Mouse (Mus musculus): ENCODE results near the gene Ubl3. TPM values are rescaled to one million over a fixed set of nuclear protein-coding genes. Genes with fewer than 3 reads are reported as not detected.

Ubl3 gene
- polyA plus RNA-seq, 1 experiment from 2014 or later = 76.2 TPM

GRCm38 (mm10) chr5:148588987-148589386 lies 36.4 kb upstream of the Ubl3 start:
- DNase-seq (ENCODE audit: low spot score) (no peak), ATAC-seq (no peak)
- no peaks in the 10 kb centered on the region for H3K9me3 ChIP-seq (replicated peaks; ENCODE audit: control insufficient read depth, low read length)
- H3K27ac ChIP-seq (ENCODE audit: low read depth, low read length) = no peak overlapping the region
- H3K27me3 ChIP-seq (replicated peaks; ENCODE audit: control insufficient read depth, insufficient read depth, low read length) = no peaks in the 10 kb centered on the region
- no peak overlapping the region for H3K4me2 ChIP-seq (ENCODE audit: low read length)
- no peak overlapping the region for H3K4me3 ChIP-seq (ENCODE audit: low read depth, low read length)
- 86% methylated on average over 3 of the region's 3 CpGs for WGBS
- peaks cover 5% of the 10 kb centered on the region for H3K4me1 ChIP-seq (ENCODE audit: control insufficient read depth, insufficient read depth, low read length)
- no peaks in the 10 kb centered on the region for H3K36me3 ChIP-seq (ENCODE audit: control insufficient read depth, insufficient read depth, low read length)
- H3K9ac ChIP-seq (ENCODE audit: low read length) = no peak overlapping the region

GRCm38 (mm10) chr5:148588142-148588650 lies 35.6 kb upstream of the Ubl3 start:
- peak; percentile 36 for DNase-seq (ENCODE audit: low spot score)
- Histone ChIP-seq H3K27me3 (replicated peaks; ENCODE audit: control insufficient read depth, insufficient read depth, low read length) (no peaks in the 10 kb centered on the region), H3K27ac (ENCODE audit: low read depth, low read length) (no peak overlapping the region), H3K9me3 (replicated peaks; ENCODE audit: control insufficient read depth, low read length) (no peaks in the 10 kb centered on the region), H3K9ac (ENCODE audit: low read length) (no peak overlapping the region), H3K36me3 (ENCODE audit: control insufficient read depth, insufficient read depth, low read length) (no peaks in the 10 kb centered on the region), H3K4me1 (ENCODE audit: control insufficient read depth, insufficient read depth, low read length) (peaks cover 5% of the 10 kb centered on the region), H3K4me3 (ENCODE audit: low read depth, low read length) (no peak overlapping the region), H3K4me2 (ENCODE audit: low read length) (no peak overlapping the region)
- ATAC-seq = no peak
- WGBS = 19% methylated on average over 6 of the region's 6 CpGs

DNA sequence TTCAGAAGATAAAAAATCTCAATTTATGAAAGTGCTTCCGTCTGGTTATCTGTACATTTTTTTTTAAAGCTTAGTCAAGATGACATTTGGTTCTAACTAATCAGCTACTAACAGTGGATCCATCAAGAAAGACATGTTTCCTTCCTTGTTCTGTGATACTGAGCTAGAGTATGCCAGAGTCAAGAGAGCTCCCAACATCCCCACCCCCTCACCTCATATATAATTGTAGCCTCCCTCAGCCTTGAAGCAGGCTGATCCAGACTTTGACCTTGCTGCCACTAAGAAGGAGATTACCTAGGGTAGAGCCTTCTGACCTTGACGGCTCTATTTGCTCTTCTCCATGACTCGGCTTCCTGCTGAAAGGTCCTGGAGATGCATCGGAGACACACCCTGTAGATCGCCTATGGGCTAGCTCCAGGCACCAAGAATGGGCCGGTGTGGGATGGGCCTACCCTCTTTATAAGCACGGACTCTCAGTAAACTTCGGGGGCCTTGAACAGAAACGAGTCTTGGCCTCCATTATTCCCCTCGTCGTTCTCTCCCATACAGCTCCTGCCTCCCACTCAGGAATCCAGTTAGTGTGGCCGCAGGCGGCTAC lies 27.9 kb upstream of the Ubl3 start:
- no peaks in the 10 kb centered on the region for H3K27me3 ChIP-seq (replicated peaks; ENCODE audit: control insufficient read depth, insufficient read depth, low read length)
- no peak overlapping the region for H3K4me3 ChIP-seq (ENCODE audit: low read depth, low read length)
- H3K4me2 ChIP-seq (ENCODE audit: low read length) = no peak overlapping the region
- WGBS = 97% methylated on average over 13 of the region's 13 CpGs
- no peaks in the 10 kb centered on the region for H3K9me3 ChIP-seq (replicated peaks; ENCODE audit: control insufficient read depth, low read length)
- no peaks in the 10 kb centered on the region for H3K4me1 ChIP-seq (ENCODE audit: control insufficient read depth, insufficient read depth, low read length)
- ATAC-seq (no peak), DNase-seq (ENCODE audit: low spot score) (no peak)
- H3K9ac ChIP-seq (ENCODE audit: low read length) = no peak overlapping the region
- H3K27ac ChIP-seq (ENCODE audit: low read depth, low read length) = no peak overlapping the region
- H3K36me3 ChIP-seq (ENCODE audit: control insufficient read depth, insufficient read depth, low read length) = no peaks in the 10 kb centered on the region

DNA sequence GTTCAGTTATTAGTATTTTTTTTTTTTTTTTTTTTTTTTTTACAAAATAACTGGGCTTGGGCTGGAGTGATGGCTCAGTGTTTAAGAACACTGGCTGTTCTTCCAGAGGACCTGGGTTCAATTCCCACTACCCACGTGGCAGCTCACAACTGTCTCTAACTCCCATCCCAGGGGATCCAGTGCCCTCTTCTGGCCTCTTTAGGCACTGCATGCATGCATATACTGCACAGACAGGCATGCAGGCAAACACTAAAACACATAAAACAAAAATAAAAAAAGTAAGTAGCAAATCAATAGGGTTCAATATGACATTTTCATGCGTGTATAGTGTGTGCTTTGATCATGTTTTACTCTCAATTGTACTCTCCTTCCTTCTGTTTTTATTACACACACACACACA lies 26.6 kb upstream of the Ubl3 start:
- whole genome bisulfite sequencing = 97% methylated on average over 2 of the region's 2 CpGs
- Histone ChIP-seq H3K9me3 (replicated peaks; ENCODE audit: control insufficient read depth, low read length) (no peaks in the 10 kb centered on the region), H3K4me1 (ENCODE audit: control insufficient read depth, insufficient read depth, low read length) (no peaks in the 10 kb centered on the region), H3K9ac (ENCODE audit: low read length) (no peak overlapping the region), H3K27me3 (replicated peaks; ENCODE audit: control insufficient read depth, insufficient read depth, low read length) (no peaks in the 10 kb centered on the region), H3K4me3 (ENCODE audit: low read depth, low read length) (no peak overlapping the region), H3K27ac (ENCODE audit: low read depth, low read length) (no peak overlapping the region), H3K4me2 (ENCODE audit: low read length) (no peak overlapping the region), H3K36me3 (ENCODE audit: control insufficient read depth, insufficient read depth, low read length) (no peaks in the 10 kb centered on the region)
- DNase-seq (ENCODE audit: low spot score) = no peak
- ATAC-seq = no peak

DNA sequence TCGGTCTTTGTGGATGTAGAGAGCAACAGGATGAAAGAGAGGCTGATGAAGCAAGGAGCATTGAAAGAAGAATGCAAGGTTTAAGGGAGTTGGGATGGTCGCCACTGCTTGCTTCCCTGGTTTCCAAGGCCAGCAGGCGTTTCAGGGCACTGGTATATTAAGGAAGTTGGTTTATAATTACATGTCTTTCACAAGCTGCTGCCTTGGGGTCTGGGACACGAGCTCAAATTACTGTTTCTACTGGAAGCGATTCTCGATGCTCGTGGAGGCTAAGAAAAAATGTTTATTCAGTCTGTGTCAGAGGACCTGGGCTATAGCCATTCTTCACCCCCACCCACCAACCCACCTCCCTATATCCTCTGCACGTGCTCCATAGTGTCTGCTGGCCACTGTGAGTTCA lies 25.8 kb upstream of the Ubl3 start:
- DNase-seq (ENCODE audit: low spot score) = no peak
- no peak for ATAC-seq
- H3K27me3 ChIP-seq (replicated peaks; ENCODE audit: control insufficient read depth, insufficient read depth, low read length) = no peaks in the 10 kb centered on the region
- H3K36me3 ChIP-seq (ENCODE audit: control insufficient read depth, insufficient read depth, low read length) = no peaks in the 10 kb centered on the region
- H3K27ac ChIP-seq (ENCODE audit: low read depth, low read length) = no peak overlapping the region
- 81% methylated on average over 8 of the region's 8 CpGs for WGBS
- no peaks in the 10 kb centered on the region for H3K4me1 ChIP-seq (ENCODE audit: control insufficient read depth, insufficient read depth, low read length)
- H3K9me3 ChIP-seq (replicated peaks; ENCODE audit: control insufficient read depth, low read length) = no peaks in the 10 kb centered on the region
- no peak overlapping the region for H3K4me3 ChIP-seq (ENCODE audit: low read depth, low read length)
- no peak overlapping the region for H3K4me2 ChIP-seq (ENCODE audit: low read length)
- no peak overlapping the region for H3K9ac ChIP-seq (ENCODE audit: low read length)

DNA sequence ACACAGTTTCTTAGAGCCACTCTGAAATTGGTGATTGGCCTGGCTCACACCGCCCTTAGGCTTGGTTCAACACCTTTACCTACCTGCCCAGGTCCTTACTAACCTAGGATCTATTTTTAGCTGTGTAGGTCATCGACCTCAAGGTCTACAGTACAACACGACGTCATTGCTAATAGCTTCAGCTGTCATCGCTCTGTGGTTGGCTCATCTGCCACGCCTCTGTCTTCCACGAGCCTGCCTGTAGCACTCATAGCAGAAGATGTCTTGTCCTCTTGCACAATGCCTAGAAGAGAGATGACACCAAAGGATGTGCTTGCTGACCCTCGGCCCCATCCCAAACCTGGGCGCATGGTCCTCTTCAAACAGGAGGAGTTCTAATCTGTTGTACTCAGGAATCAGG lies 24.7 kb upstream of the Ubl3 start:
- Histone ChIP-seq H3K4me3 (ENCODE audit: low read depth, low read length) (no peak overlapping the region), H3K27ac (ENCODE audit: low read depth, low read length) (no peak overlapping the region), H3K4me1 (ENCODE audit: control insufficient read depth, insufficient read depth, low read length) (no peaks in the 10 kb centered on the region), H3K9ac (ENCODE audit: low read length) (no peak overlapping the region), H3K36me3 (ENCODE audit: control insufficient read depth, insufficient read depth, low read length) (no peaks in the 10 kb centered on the region), H3K9me3 (replicated peaks; ENCODE audit: control insufficient read depth, low read length) (no peaks in the 10 kb centered on the region), H3K4me2 (ENCODE audit: low read length) (no peak overlapping the region), H3K27me3 (replicated peaks; ENCODE audit: control insufficient read depth, insufficient read depth, low read length) (no peaks in the 10 kb centered on the region)
- WGBS = 89% methylated on average over 9 of the region's 9 CpGs
- ATAC-seq (no peak), DNase-seq (ENCODE audit: low spot score) (no peak)

GRCm38 (mm10) chr5:148575163-148575562 lies 22.6 kb upstream of the Ubl3 start:
- 76% methylated on average over 5 of the region's 5 CpGs for WGBS
- no peak overlapping the region for H3K4me3 ChIP-seq (ENCODE audit: low read depth, low read length)
- H3K4me1 ChIP-seq (ENCODE audit: control insufficient read depth, insufficient read depth, low read length) = no peaks in the 10 kb centered on the region
- no peaks in the 10 kb centered on the region for H3K27me3 ChIP-seq (replicated peaks; ENCODE audit: control insufficient read depth, insufficient read depth, low read length)
- no peak overlapping the region for H3K4me2 ChIP-seq (ENCODE audit: low read length)
- ATAC-seq = no peak
- no peaks in the 10 kb centered on the region for H3K9me3 ChIP-seq (replicated peaks; ENCODE audit: control insufficient read depth, low read length)
- no peaks in the 10 kb centered on the region for H3K36me3 ChIP-seq (ENCODE audit: control insufficient read depth, insufficient read depth, low read length)
- no peak overlapping the region for H3K9ac ChIP-seq (ENCODE audit: low read length)
- no peak for DNase-seq (ENCODE audit: low spot score)
- no peak overlapping the region for H3K27ac ChIP-seq (ENCODE audit: low read depth, low read length)

DNA sequence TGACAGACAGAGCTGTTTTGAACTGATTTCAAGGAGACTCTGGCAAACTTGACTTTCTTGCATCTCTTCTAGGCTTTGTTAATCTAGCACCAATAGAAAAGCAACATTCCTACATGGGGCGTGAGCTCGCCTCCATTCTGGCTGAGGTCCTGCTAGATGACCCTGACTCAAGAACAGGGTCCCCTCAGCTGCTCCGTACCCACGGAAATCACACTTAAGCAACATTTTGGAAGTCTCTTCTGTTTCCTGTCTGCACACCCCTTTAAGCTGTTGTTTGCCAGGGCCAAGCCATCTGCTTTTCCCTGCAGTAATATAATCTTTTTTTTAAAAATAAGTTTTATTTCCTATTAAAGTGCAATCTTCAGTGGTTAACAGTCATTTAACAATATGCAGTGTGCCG lies 20.1 kb upstream of the Ubl3 start:
- ATAC-seq = no peak
- no peaks in the 10 kb centered on the region for H3K27me3 ChIP-seq (replicated peaks; ENCODE audit: control insufficient read depth, insufficient read depth, low read length)
- no peaks in the 10 kb centered on the region for H3K4me1 ChIP-seq (ENCODE audit: control insufficient read depth, insufficient read depth, low read length)
- H3K36me3 ChIP-seq (ENCODE audit: control insufficient read depth, insufficient read depth, low read length) = no peaks in the 10 kb centered on the region
- H3K27ac ChIP-seq (ENCODE audit: low read depth, low read length) = no peak overlapping the region
- H3K4me3 ChIP-seq (ENCODE audit: low read depth, low read length) = no peak overlapping the region
- WGBS = 88% methylated on average over 5 of the region's 5 CpGs
- no peak for DNase-seq (ENCODE audit: low spot score)
- H3K4me2 ChIP-seq (ENCODE audit: low read length) = no peak overlapping the region
- H3K9ac ChIP-seq (ENCODE audit: low read length) = no peak overlapping the region
- no peaks in the 10 kb centered on the region for H3K9me3 ChIP-seq (replicated peaks; ENCODE audit: control insufficient read depth, low read length)

DNA sequence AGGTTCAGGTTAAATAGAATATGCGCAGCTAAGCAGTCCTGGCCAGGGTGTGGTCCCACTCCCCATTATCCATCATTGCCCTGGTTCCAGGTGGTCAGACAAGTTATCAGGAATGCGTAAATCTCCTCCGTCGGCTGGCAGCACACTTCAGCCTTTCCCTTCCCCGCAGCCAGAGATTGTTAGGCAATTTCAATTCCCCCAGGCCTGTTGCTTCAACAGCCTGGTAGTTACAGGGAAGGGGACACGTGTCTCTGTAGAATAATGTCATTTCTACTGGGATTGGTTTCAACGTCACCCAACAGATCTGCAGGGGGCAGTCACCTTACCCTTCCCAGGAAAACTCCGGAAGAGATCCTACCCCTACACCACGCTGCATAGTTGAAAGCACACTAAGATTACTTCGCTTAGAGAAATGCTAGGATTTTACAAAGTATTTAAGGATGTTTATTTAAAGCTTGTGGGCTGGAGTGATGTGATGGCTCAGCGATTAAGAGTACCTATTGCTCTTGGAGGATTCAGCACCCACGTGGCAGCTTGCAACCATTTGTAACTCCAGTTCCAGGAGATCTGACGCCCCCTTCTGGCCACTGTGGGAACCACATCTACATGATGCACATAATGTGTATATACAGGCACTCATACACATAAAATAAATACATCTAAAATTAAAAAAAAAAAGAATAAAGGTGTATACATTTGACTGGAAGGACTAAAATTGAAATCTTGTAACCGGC lies 18.1 kb upstream of the Ubl3 start:
- Histone ChIP-seq H3K9me3 (replicated peaks; ENCODE audit: control insufficient read depth, low read length) (no peaks in the 10 kb centered on the region), H3K36me3 (ENCODE audit: control insufficient read depth, insufficient read depth, low read length) (no peaks in the 10 kb centered on the region), H3K4me3 (ENCODE audit: low read depth, low read length) (no peak overlapping the region), H3K27me3 (replicated peaks; ENCODE audit: control insufficient read depth, insufficient read depth, low read length) (no peaks in the 10 kb centered on the region), H3K4me2 (ENCODE audit: low read length) (no peak overlapping the region), H3K27ac (ENCODE audit: low read depth, low read length) (no peak overlapping the region), H3K9ac (ENCODE audit: low read length) (no peak overlapping the region), H3K4me1 (ENCODE audit: control insufficient read depth, insufficient read depth, low read length) (no peaks in the 10 kb centered on the region)
- WGBS = 90% methylated on average over 14 of the region's 14 CpGs
- DNase-seq (ENCODE audit: low spot score) (no peak), ATAC-seq (no peak)
